Mouse (Mus musculus) intestine, embryonic 14.5 days (tissue): ENCODE measurements at regions not wholly inside any gene's neighbourhood (a gene's known extent, or its start where the extent isn't known, plus 50 kb on each side); places are given as distances from the start of the nearest gene placed in this dataset.
"Not testable (repeated sequence)": the region's sequence is repeated elsewhere in the genome, so short reads cannot be mapped to it uniquely, and the experiment has no call there.

Source experiments
- ATAC-seq: fragments of 200-750 bp; cut with Nextera tagmentation; replicated peaks from 2 replicates; pipeline ENCODE4 v1.8.0; 2017; ENCODE audit warnings: low read depth, moderate number of reproducible peaks, moderate TSS enrichment, moderate library complexity; ENCODE audit not compliant: low FRiP score, low TSS enrichment
- DNase-seq: peaks from one replicate; pipeline ENCODE4 v3.0.0-alpha.2; 2018; ENCODE audit warnings: low spot score
- H3K27ac ChIP-seq: fragments of 300-500 bp; sonication (generic); 2 replicates; pipeline ENCODE4 v1.5.1; 2014; ENCODE audit warnings: low read depth, mild to moderate bottlenecking, control low read depth
- H3K27me3 ChIP-seq: fragments of 300-500 bp; sonication (generic); replicated peaks from 2 replicates; pipeline ENCODE4 v1.6.1; 2014; ENCODE audit warnings: low read length, control low read depth; ENCODE audit not compliant: control insufficient read depth, insufficient read depth
- H3K36me3 ChIP-seq: fragments of 300-500 bp; sonication (generic); 2 replicates; pipeline ENCODE4 v1.6.1; 2014; ENCODE audit warnings: low read length, control low read depth; ENCODE audit not compliant: control insufficient read depth, insufficient read depth
- H3K4me1 ChIP-seq: fragments of 300-500 bp; sonication (generic); replicated peaks from 2 replicates; pipeline ENCODE4 v1.6.1; 2014; ENCODE audit warnings: low read length, control low read depth, mixed read lengths; ENCODE audit not compliant: control insufficient read depth, insufficient read depth
- H3K4me2 ChIP-seq: fragments of 300-500 bp; sonication (generic); 2 replicates; pipeline ENCODE4 v1.6.1; 2014; ENCODE audit warnings: low read length
- H3K4me3 ChIP-seq: fragments of 300-500 bp; sonication (generic); 2 replicates; pipeline ENCODE4 v1.5.1; 2014; ENCODE audit warnings: low read depth, low read length, control low read depth, mixed read lengths
- H3K9ac ChIP-seq: fragments of 300-500 bp; sonication (generic); 2 replicates; pipeline ENCODE4 v1.6.1; 2014; ENCODE audit warnings: mild to moderate bottlenecking, low read length
- H3K9me3 ChIP-seq: fragments of 300-500 bp; sonication (generic); 2 replicates; pipeline ENCODE4 v1.6.1; 2016; ENCODE audit warnings: low read length, control low read depth; ENCODE audit not compliant: control insufficient read depth
- WGBS: fragments of 180-500 bp; shearing (Covaris S2); extraction: QIAGEN DNeasy Blood & Tissue Kit; methylation state at CpG from one replicate; pipeline ENCODE4 v1.1.7; 2014; 5-methylcytosine and 5-hydroxymethylcytosine counted together

DNA sequence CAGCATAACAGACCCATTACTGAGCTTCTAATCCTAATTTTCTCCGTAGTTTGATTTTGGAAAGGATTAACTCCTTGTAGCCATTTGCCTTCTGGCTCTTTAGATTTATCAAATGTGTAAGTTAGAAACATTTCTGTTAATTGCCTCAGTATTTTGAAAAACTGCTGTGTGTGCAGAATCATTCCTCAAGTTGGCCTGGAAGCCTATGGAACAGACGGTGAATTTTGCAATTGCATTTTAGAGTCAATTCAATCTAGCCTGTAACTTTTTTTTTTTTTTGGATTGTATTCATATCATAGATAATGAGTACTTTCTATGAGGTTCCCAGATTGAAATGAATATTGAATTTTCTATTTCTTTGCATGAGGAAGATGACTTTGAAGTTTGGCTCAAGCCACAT lies 146.3 kb downstream of the Wdr20rt start:
- Histone ChIP-seq H3K4me1 (no peaks in the 10 kb centered on the region), H3K9ac (no peak overlapping the region), H3K9me3 (no peaks in the 10 kb centered on the region), H3K27me3 (no peaks in the 10 kb centered on the region), H3K27ac (no peak overlapping the region), H3K4me2 (no peak overlapping the region), H3K4me3 (no peak overlapping the region), H3K36me3 (no peaks in the 10 kb centered on the region)
- no peak for ATAC-seq
- DNase-seq: no peak
- 93% methylated on average over 2 of the region's 2 CpGs for WGBS

- Histone ChIP-seq H3K4me1 (no peaks in the 10 kb centered on the region), H3K27ac (no peak overlapping the region), H3K27me3 (no peaks in the 10 kb centered on the region), H3K9me3 (no peaks in the 10 kb centered on the region), H3K36me3 (no peaks in the 10 kb centered on the region), H3K4me3 (no peak overlapping the region), H3K4me2 (no peak overlapping the region), H3K9ac (no peak overlapping the region)
- ATAC-seq: no peak
- DNase-seq: no peak
- WGBS: 83% methylated on average over 1 of the region's 1 CpGs
Measured at GRCm38 (mm10) chr12:65379321-65379720, 154.0 kb downstream of the Wdr20rt start.

DNA sequence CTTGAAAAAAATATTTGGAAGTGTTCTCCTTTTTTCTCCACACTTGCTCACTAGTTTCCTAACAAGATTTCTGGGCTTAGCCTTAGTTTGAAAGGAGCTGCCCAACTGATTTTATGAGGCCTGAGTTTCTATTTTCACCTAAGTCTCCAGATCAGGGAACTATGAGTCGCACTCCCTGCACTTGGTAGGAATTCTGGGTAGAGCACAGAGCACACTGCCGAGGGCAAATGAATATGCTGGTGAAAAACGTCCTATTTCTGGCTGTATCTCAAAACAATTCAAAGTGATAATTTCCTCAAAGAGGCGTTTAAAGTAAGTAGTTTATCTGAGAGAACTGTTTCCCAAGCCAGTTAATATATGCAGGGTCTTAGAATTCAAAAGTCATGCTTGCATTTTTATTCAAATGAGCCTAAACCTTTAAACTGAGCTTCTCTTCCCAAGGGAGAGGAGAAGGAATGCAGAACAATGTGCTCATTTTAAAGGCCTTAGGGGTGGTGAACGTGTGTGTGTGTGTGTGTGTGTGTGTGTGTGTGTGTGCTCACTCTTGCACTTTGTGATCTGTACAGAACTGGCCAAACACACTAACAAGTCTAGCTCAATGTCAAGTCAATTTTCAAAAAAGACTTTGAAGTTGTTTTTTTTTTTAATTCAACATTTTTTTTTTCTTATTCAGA lies 156.9 kb downstream of the Wdr20rt start:
- no peak overlapping the region for H3K4me2 ChIP-seq
- H3K27me3 ChIP-seq: no peaks in the 10 kb centered on the region
- H3K4me1 ChIP-seq: no peaks in the 10 kb centered on the region
- 59% methylated on average over 5 of the region's 5 CpGs for WGBS
- ATAC-seq: no peak
- no peak overlapping the region for H3K9ac ChIP-seq
- H3K27ac ChIP-seq: no peak overlapping the region
- no peak overlapping the region for H3K4me3 ChIP-seq
- no peaks in the 10 kb centered on the region for H3K9me3 ChIP-seq
- no peaks in the 10 kb centered on the region for H3K36me3 ChIP-seq
- DNase-seq: no peak

DNA sequence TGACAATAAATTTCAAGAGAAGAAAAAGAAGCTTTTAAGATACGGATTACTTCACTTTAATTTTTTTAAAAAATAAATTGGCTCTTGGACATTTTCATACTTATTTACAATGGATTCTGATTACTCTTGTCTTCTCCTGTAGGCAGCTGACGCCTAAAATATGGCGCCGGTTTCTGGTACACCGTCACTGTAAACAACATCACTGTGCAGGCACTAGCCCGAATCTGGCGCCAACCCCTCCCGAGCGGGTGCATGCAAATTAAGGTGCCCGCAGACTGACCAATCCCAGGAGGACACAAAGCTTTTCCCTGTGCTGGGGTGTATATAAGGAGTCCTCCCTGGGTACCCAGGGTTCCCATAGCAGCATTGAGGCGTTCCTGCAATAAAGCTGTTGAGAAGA lies 157.5 kb downstream of the Wdr20rt start:
- WGBS: 97% methylated on average over 11 of the region's 11 CpGs
- ATAC-seq, H3K4me1 ChIP-seq, H3K27me3 ChIP-seq, H3K9me3 ChIP-seq, H3K27ac ChIP-seq, H3K36me3 ChIP-seq, H3K4me2 ChIP-seq, H3K4me3 ChIP-seq, H3K9ac ChIP-seq, DNase-seq: not testable (repeated sequence)

DNA sequence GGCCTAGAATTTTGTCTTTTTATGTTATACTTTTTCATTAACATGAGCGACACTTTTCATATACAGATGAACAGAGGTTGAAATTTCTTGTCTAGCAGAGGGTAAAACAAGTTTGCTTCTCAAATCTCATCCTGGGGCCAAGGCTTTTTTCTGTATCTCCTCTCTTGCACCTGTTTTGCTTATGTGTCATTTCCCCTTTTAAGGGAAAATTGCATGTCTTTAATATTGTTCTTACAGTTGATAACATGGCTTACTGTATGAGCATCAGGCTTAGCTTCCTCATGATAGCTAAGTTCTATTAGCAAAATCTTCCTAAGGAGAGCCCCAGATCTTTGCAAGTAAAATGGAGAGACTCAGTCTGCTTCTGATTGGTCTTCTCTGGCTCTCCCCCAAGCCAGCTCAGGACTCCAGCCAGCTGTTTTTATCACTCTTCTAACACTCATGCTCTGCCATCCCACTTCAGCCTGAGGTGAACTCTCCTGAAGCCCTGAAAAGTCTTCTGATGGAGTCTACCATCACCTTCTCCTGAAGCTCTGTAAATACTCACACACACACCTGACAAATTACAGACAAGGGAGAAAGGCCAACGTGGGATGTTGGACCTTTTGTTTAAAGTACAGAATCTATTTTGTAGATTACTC lies 160.8 kb downstream of the Wdr20rt start:
- Histone ChIP-seq H3K4me1 (no peaks in the 10 kb centered on the region), H3K4me3 (no peak overlapping the region), H3K9ac (no peak overlapping the region), H3K36me3 (no peaks in the 10 kb centered on the region), H3K4me2 (no peak overlapping the region), H3K27me3 (no peaks in the 10 kb centered on the region), H3K27ac (no peak overlapping the region), H3K9me3 (no peaks in the 10 kb centered on the region)
- WGBS: 59% methylated on average over 2 of the region's 2 CpGs
- ATAC-seq (no peak), DNase-seq (no peak)

GRCm38 (mm10) chr12:65387042-65387441 lies 161.7 kb downstream of the Wdr20rt start:
- no peaks in the 10 kb centered on the region for H3K36me3 ChIP-seq
- DNase-seq (no peak), ATAC-seq (no peak)
- H3K4me1 ChIP-seq: no peaks in the 10 kb centered on the region
- H3K4me3 ChIP-seq: no peak overlapping the region
- no peak overlapping the region for H3K9ac ChIP-seq
- no peaks in the 10 kb centered on the region for H3K9me3 ChIP-seq
- H3K27ac ChIP-seq: no peak overlapping the region
- H3K27me3 ChIP-seq: no peaks in the 10 kb centered on the region
- H3K4me2 ChIP-seq: no peak overlapping the region

DNA sequence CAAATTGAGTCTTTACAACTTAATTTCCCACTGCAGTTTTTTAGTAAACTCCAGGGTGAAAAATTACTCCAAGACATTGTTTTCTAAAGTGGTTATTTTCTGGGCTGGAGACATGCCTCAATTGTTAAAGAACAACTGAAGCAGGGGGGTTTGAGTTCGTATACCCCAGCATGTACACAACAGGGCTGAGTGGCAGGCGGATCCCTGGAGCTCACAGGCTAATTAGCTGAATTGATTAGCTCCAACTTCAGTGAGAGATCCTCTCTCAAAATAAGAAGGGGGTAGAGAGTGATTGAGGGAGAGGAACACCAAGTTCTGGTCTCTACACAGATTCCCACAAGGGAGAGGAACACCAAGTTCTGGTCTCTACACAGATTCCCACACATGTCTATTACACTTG lies 164.2 kb downstream of the Wdr20rt start:
- Histone ChIP-seq H3K27me3 (no peaks in the 10 kb centered on the region), H3K9me3 (no peaks in the 10 kb centered on the region), H3K27ac (no peak overlapping the region), H3K4me1 (no peaks in the 10 kb centered on the region), H3K4me2 (no peak overlapping the region), H3K9ac (no peak overlapping the region), H3K36me3 (no peaks in the 10 kb centered on the region), H3K4me3 (no peak overlapping the region)
- DNase-seq (no peak), ATAC-seq (no peak)
- 75% methylated on average over 2 of the region's 2 CpGs for WGBS

- no peak overlapping the region for H3K9ac ChIP-seq
- 90% methylated on average over 6 of the region's 6 CpGs for WGBS
- H3K4me1 ChIP-seq: no peaks in the 10 kb centered on the region
- ATAC-seq (no peak), DNase-seq (no peak)
- H3K36me3 ChIP-seq: no peaks in the 10 kb centered on the region
- no peak overlapping the region for H3K4me2 ChIP-seq
- H3K27ac ChIP-seq: no peak overlapping the region
- H3K4me3 ChIP-seq: no peak overlapping the region
- H3K27me3 ChIP-seq: no peaks in the 10 kb centered on the region
- H3K9me3 ChIP-seq: no peaks in the 10 kb centered on the region
Measured at GRCm38 (mm10) chr12:65390330-65390729, 165.0 kb downstream of the Wdr20rt start.
